Mouse (Mus musculus) cortical plate, adult 2 months (tissue): ENCODE data around the gene St6galnac5.

Source experiments
- CTCF ChIP-seq: fragments of 200-500 bp; IDR thresholded peaks from 2 replicates; pipeline ENCODE4 v1.5.1; 2011; ENCODE audit warnings: mild to moderate bottlenecking, control low read depth, low read length; ENCODE audit not compliant: insufficient read depth; ENCODE audit errors: extremely low read depth
- POLR2A ChIP-seq: fragments of 200-500 bp; IDR thresholded peaks from 2 replicates; pipeline ENCODE4 v1.6.1; 2011; ENCODE audit warnings: mild to moderate bottlenecking, low read length, control low read depth; ENCODE audit not compliant: insufficient read depth; ENCODE audit errors: extremely low read depth

GRCm38 (mm10) chr3:152872596-152872995 lies 109.5 kb downstream of the St6galnac5 start:
- TF ChIP-seq CTCF: no peak
- TF ChIP-seq POLR2A: no peak
